Comparison of ENCODE assay signal across 7 mouse cellular contexts in the genomic region with DNA sequence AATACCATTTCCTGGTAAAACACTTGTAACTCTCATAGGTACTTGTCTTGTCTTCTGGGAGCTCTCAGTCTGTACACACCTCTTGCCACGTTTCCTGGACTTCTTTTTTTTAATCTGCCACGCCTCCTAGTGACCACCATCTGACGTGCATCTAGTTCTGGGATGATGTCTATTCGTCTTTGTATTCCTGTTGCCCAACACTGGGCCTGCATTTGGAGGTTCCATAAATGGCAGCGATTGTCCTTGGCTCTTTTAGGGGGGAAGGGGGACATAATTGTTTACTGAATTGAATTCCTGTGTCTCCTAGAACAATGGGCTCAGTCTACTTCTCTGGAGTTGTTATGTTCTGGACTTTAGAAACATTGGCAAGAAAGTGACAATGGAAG. TPM values are rescaled to one million over a fixed set of nuclear protein-coding genes. Genes with fewer than 3 reads are reported as not detected.
A peak's percentile ranks its signal among the peaks of the same experiment; 100 is the strongest.
DNase-seq lines count a peak whose midpoint lies in the region; ATAC-seq and TF ChIP-seq lines count a peak whose summit lies in the region.

No protein-coding gene starts in this region.

- peak overlapping the region; percentile 72 for H3K4me3 ChIP-seq in lung, embryonic 16.5 days (ENCODE audit: low read length)
- H3K4me3 ChIP-seq in small intestine, adult 2 months (ENCODE audit: low read depth, low read length): no peak overlapping the region

- TF ChIP-seq POLR2A in small intestine, adult 2 months (IDR thresholded peaks at IDR 0.05; ENCODE audit: low read depth, low read length): no peak

- peak; percentile 91 for DNase-seq in 416B (ENCODE audit: low read depth)
- DNase-seq in CD4-positive helper T cell, adult 2 months (ENCODE audit: low read depth, low spot score): peak; percentile 83
- DNase-seq in c-Kit-positive CD71-positive TER-119-positive erythroid progenitor cells, embryonic 14.5 days (ENCODE audit: low spot score): peak; percentile 62
- peak; percentile 46 for DNase-seq in forelimb bud, embryonic 11.5 days (ENCODE audit: low read depth, low spot score)
- peak; percentile 54 to 55 for DNase-seq in kidney, adult 8-10 months

- H3K27ac ChIP-seq in lung, embryonic 16.5 days (ENCODE audit: low read length): peak overlapping the region; percentile 79
- peak overlapping the region; percentile 69; the same call in 1 of the 2 replicates for H3K27ac ChIP-seq in small intestine, adult 2 months (ENCODE audit: insufficient read depth, low read depth, low read length)

- peak; percentile 64 for ATAC-seq in lung, embryonic 16.5 days (ENCODE audit: low read depth)

- peak overlapping the region; percentile 80 for H3K9ac ChIP-seq in lung, embryonic 16.5 days (ENCODE audit: low read length)

- peak overlapping the region; percentile 76 for H3K4me2 ChIP-seq in lung, embryonic 16.5 days (ENCODE audit: low read depth, low read length)

- 1% methylated on average over 5 of the region's 5 CpGs for WGBS in lung, embryonic 16.5 days
- WGBS in small intestine, adult 2 months: 1% methylated on average over 5 of the region's 5 CpGs

- peaks cover 28% of the 10 kb centered on the region for H3K36me3 ChIP-seq in lung, embryonic 16.5 days (ENCODE audit: control insufficient read depth, insufficient read depth, low read length)
- peaks cover 35% of the 10 kb centered on the region for H3K36me3 ChIP-seq in small intestine, adult 2 months (ENCODE audit: control insufficient read depth, insufficient read depth, low read length)

- no peaks in the 10 kb centered on the region for H3K27me3 ChIP-seq in lung, embryonic 16.5 days (ENCODE audit: control insufficient read depth, insufficient read depth, low read depth, low read length)
- no peaks in the 10 kb centered on the region for H3K27me3 ChIP-seq in small intestine, adult 2 months (ENCODE audit: control insufficient read depth, insufficient read depth, low read length)

- no peaks in the 10 kb centered on the region for H3K9me3 ChIP-seq in lung, embryonic 16.5 days (ENCODE audit: control insufficient read depth, low read length)

- H3K4me1 ChIP-seq in lung, embryonic 16.5 days (replicated peaks; ENCODE audit: control insufficient read depth, insufficient read depth, low read length): peaks cover 13% of the 10 kb centered on the region
- no peaks in the 10 kb centered on the region for H3K4me1 ChIP-seq in small intestine, adult 2 months (ENCODE audit: control insufficient read depth, insufficient read depth, insufficient read length, low read length)

- TF ChIP-seq CTCF in small intestine, adult 2 months (IDR thresholded peaks at IDR 0.05; ENCODE audit: extremely low read depth, insufficient read length, insufficient replicate concordance, low read depth, low read length): no peak

RNA-seq across cellular contexts. Expression of gene Fen1, which starts 0.6 kb away (rescaled TPM):
- polyA plus RNA-seq in lung, embryonic 16.5 days (2015; fragmentation: Nextera tagmentation; extraction: Ambion mirVana): 99.0 and 106 TPM in 2 replicates
- polyA plus RNA-seq in small intestine, adult 2 months (2012; rRNA removed): 8.3 and 13.1 TPM in 2 replicates

RNA-seq across cellular contexts. Expression of gene Tmem258, which starts 0.8 kb away (rescaled TPM):
- 488 and 498 TPM in 2 replicates for polyA plus RNA-seq in lung, embryonic 16.5 days (2015; fragmentation: Nextera tagmentation; extraction: Ambion mirVana)
- 41.1 and 67.1 TPM in 2 replicates for polyA plus RNA-seq in small intestine, adult 2 months (2012; rRNA removed)

RNA-seq across cellular contexts. Expression of gene Fads1, which starts 21.9 kb away (rescaled TPM):
- 78.2 and 91.0 TPM in 2 replicates for polyA plus RNA-seq in lung, embryonic 16.5 days (2015; fragmentation: Nextera tagmentation; extraction: Ambion mirVana)
- 8.5 and 11.6 TPM in 2 replicates for polyA plus RNA-seq in small intestine, adult 2 months (2012; rRNA removed)

RNA-seq across cellular contexts. Expression of gene Myrf, which starts 35.9 kb away (rescaled TPM):
- 5.0 and 6.0 TPM in 2 replicates for polyA plus RNA-seq in lung, embryonic 16.5 days (2015; fragmentation: Nextera tagmentation; extraction: Ambion mirVana)
- polyA plus RNA-seq in small intestine, adult 2 months (2012; rRNA removed): 58.3 and 65.5 TPM in 2 replicates
